Mouse (Mus musculus) spleen, adult 18-20 months (tissue): ENCODE data around the gene Mepce.
A peak's percentile ranks its signal among the peaks of the same experiment; 100 is the strongest.

Source experiments
- DNase-seq, 2 experiments: peaks; one replicate each; pipeline ENCODE4 v3.0.0; 2022; ENCODE audit warnings: mixed read lengths in 2 of 2

Gene Mepce

GRCm38 (mm10) chr5:137786109-137786942, 1.1 kb downstream of the Mepce start:
- DNase-seq, result peak; percentile 98

GRCm38 (mm10) chr5:137785164-137786031, 2.1 kb downstream of the Mepce start:
- peak in 1 of 2 experiments; percentile 64 for DNase-seq

- peak in 1 of 2 experiments; percentile 12 for DNase-seq
These were observed 2.9 kb downstream of the Mepce start for GRCm38 (mm10) chr5:137784546-137784945.

- DNase-seq, result no peak
These were observed 3.4 kb downstream of the Mepce start for GRCm38 (mm10) chr5:137783901-137784540.

- DNase-seq, result no peak
These were observed 4.5 kb downstream of the Mepce start for GRCm38 (mm10) chr5:137782776-137783522.

GRCm38 (mm10) chr5:137781661-137782060, 5.8 kb downstream of the Mepce start:
- DNase-seq, result no peak

GRCm38 (mm10) chr5:137779053-137779933, 8.2 kb downstream of the Mepce start:
- peak in 1 of 2 experiments; percentile 35 for DNase-seq

GRCm38 (mm10) chr5:137778635-137779034, 8.8 kb downstream of the Mepce start, which contains the start of gene Ppp1r35:
Gene Ppp1r35 (plus strand): TSS chr5:137778849.
- DNase-seq, result peak; percentile 90 to 96

- DNase-seq, result no peak
These were observed 10.1 kb downstream of the Mepce start for GRCm38 (mm10) chr5:137777267-137777845.

- no peak for DNase-seq
These were observed 11.0 kb downstream of the Mepce start for GRCm38 (mm10) chr5:137776408-137776918.

GRCm38 (mm10) chr5:137775587-137776290, 11.7 kb downstream of the Mepce start:
- DNase-seq, result no peak

GRCm38 (mm10) chr5:137772755-137773154, 14.7 kb downstream of the Mepce start:
- no peak for DNase-seq

- DNase-seq, result no peak
These were observed 16.7 kb downstream of the Mepce start for GRCm38 (mm10) chr5:137770709-137771108.

GRCm38 (mm10) chr5:137768475-137768874, 19.0 kb downstream of the Mepce start:
- DNase-seq, result no peak

- no peak for DNase-seq
These were observed 21.2 kb downstream of the Mepce start for GRCm38 (mm10) chr5:137766270-137766669.

- no peak for DNase-seq
These were observed 22.7 kb downstream of the Mepce start for GRCm38 (mm10) chr5:137764609-137765340.

GRCm38 (mm10) chr5:137759971-137760412, 27.5 kb downstream of the Mepce start:
- peak; percentile 62 to 81 for DNase-seq

GRCm38 (mm10) chr5:137758921-137759534, 28.4 kb downstream of the Mepce start:
- DNase-seq, result no peak

GRCm38 (mm10) chr5:137757887-137758286, 29.6 kb downstream of the Mepce start:
- no peak for DNase-seq
